Mouse (Mus musculus): ENCODE results near the gene Itgb1. TPM values are rescaled to one million over a fixed set of nuclear protein-coding genes. Genes with fewer than 3 reads are reported as not detected.

The Itgb1 gene
- total RNA-seq (2012; rRNA removed), result 62.4 and 68.9 TPM in 2 replicates
- 127 and 135 TPM in 2 replicates for total RNA-seq (2014; rRNA removed)
- 160 and 172 TPM in 2 replicates for polyA plus RNA-seq (2012; ENCODE audit: insufficient read length, low read depth)

DNA sequence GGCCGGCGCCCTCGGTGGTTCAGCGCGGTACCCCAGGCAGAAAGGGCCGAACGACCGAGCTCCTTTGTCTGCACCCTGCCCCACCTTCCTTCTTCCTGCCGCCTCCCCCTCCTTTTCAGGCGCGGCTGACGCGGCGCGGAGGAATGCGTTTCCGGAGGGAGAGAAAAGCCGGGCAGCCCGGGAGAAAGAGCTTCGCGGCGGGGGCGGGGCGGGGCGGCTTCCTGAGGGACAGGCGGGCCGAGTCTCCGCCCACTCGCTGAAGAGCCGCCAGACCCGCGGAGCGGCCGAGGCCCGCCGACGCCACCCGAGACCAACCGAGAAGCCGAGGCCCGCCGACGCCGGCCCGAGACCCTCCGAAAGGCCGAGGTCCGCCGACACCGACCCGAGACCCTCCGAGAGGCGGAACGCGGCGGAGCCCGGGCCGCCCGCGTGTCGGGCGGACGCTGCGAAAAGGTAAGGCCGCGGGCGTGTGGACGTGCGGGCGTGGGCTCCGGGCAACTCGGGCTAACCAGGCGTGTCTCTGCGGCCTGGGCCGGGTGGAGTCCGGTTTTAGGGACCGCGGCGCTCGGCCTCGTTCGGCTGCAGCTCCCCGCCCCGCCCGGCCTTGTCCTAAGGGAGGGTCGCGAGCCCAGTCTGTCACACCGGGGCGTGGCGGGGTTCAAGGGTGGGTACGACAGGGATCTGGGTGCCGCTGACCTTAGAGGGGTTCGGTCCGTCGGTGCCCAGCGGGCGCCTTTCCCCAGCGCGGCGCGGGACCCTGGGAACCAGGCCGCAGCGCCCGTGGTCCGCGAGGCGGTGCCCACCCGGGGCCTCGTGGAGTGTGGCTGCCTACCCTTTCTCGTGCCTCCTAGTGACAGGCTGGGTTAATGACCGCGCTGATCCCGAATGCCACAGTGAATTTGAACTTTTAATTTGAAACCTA lies at the start of gene Itgb1:
Itgb1 (plus strand) TSS at position 148 of the 922 bp plus-strand sequence.
- H3K36me3 ChIP-seq (replicated peaks in 1 of 2; ENCODE audit: control insufficient read depth in 1 of 2, insufficient read depth in 1 of 2, low read length in 1 of 2), result no peaks in the 10 kb centered on the region

GRCm38 (mm10) chr8:128643104-128643503 lies 42.4 kb upstream of the Itgb1 start:
- peak; percentile 64 for DNase-seq (ENCODE audit: extremely low read depth)
- no peaks in the 10 kb centered on the region for H3K27me3 ChIP-seq (replicated peaks)
- H3K79me2 ChIP-seq (replicated peaks; ENCODE audit: control insufficient read depth, extremely low read depth, insufficient read depth, poor library complexity, severe bottlenecking), result no peaks in the 10 kb centered on the region
- in situ Hi-C loops (cut with MboI; ENCODE audit: low pct_ligation_motif_present, low pct_unique_long_range_greater_than_20kb, low sequenced_read_pairs) (no loop called here), dilution Hi-C loops (cut with MboI; ENCODE audit: extremely low pct_ligation_motif_present, extremely low pct_unique_long_range_greater_than_20kb, low sequenced_read_pairs) (no loop called here)
- H3K4me2 ChIP-seq (ENCODE audit: insufficient read depth, low read depth, poor library complexity, severe bottlenecking), result 0 out of 2 replicates have a peak overlapping the region, but pooled peaks have one; percentile 21
- no peaks in the 10 kb centered on the region for H3K36me3 ChIP-seq (replicated peaks in 1 of 2; ENCODE audit: control insufficient read depth in 1 of 2, insufficient read depth in 1 of 2, low read length in 1 of 2)
- H3K4me3 ChIP-seq (replicated peaks in 1 of 3; ENCODE audit: low read depth in 2 of 3, low read length in 2 of 3, poor library complexity in 1 of 3), result no peak overlapping the region
- peaks cover 20 to 68% of the 10 kb centered on the region in 2 experiments; a peak in 3 of 4 replicates for H3K4me1 ChIP-seq (ENCODE audit: control insufficient read depth in 1 of 2, insufficient read depth in 2 of 2)
- no peak overlapping the region for H3K9ac ChIP-seq (ENCODE audit: insufficient read depth, low read depth)
- no peaks in the 10 kb centered on the region for H3K9me3 ChIP-seq (replicated peaks; ENCODE audit: low read length)
- H3K27ac ChIP-seq (ENCODE audit: insufficient read depth, low read depth), result no peak overlapping the region
- TF ChIP-seq MAFK (IDR thresholded peaks at IDR 0.05; ENCODE audit: insufficient replicate concordance, low read length) (no peak), ELF1 (IDR thresholded peaks at IDR 0.05; ENCODE audit: low read depth, low read length) (no peak), USF1 (IDR thresholded peaks at IDR 0.05; ENCODE audit: low read depth, low read length) (no peak), EP300 (IDR thresholded peaks at IDR 0.05; ENCODE audit: low read length) (peak; percentile 54; the same call in 1 of the 2 replicates), E2F4 (IDR thresholded peaks at IDR 0.05; ENCODE audit: insufficient replicate concordance, low read depth, low read length) (no peak), BHLHE40 (IDR thresholded peaks at IDR 0.05; ENCODE audit: low read depth, low read length) (peak; percentile 38), NELFE (IDR thresholded peaks at IDR 0.05; ENCODE audit: low read depth, low read length) (no peak), MAZ (IDR thresholded peaks at IDR 0.05; ENCODE audit: low read depth, low read length) (no peak), USF2 (conservative IDR thresholded peaks at IDR 0.05; ENCODE audit: low read depth, low read length) (no peak), UBTF (IDR thresholded peaks at IDR 0.05; ENCODE audit: low read depth, low read length) (no peak), POLR2A (IDR thresholded peaks at IDR 0.05; ENCODE audit: low read depth, low read length) (no peak), TCF12 (IDR thresholded peaks at IDR 0.05; ENCODE audit: low read depth, low read length) (peak; percentile 22; the same call in 1 of the 2 replicates), ZMIZ1 (IDR thresholded peaks at IDR 0.05; ENCODE audit: low read depth, low read length) (no peak), GABPA (IDR thresholded peaks at IDR 0.05; ENCODE audit: insufficient replicate concordance, low read depth, low read length) (no peak), ETS1 (conservative IDR thresholded peaks at IDR 0.05; ENCODE audit: low read depth, low read length) (peak; percentile 70), JUND (conservative IDR thresholded peaks at IDR 0.05; ENCODE audit: low read depth, low read length) (peak; percentile 30; the same call in 1 of the 2 replicates), IRF4 (IDR thresholded peaks at IDR 0.05; ENCODE audit: low read depth, low read length) (peak; percentile 69; the same call in 1 of the 2 replicates), JUN (IDR thresholded peaks at IDR 0.05; ENCODE audit: insufficient read depth, low read depth, low read length) (0 out of 2 replicates have a peak, but pooled peaks have one; percentile 14), SIN3A (IDR thresholded peaks at IDR 0.05; ENCODE audit: low read length) (no peak)

More for the DNA sequence above, at the start of gene Itgb1:
- peak within 1 kb of the TSS; percentile 92 for H3K4me2 ChIP-seq (ENCODE audit: insufficient read depth, low read depth, poor library complexity, severe bottlenecking)
- H3K79me2 ChIP-seq (replicated peaks; ENCODE audit: control insufficient read depth, extremely low read depth, insufficient read depth, poor library complexity, severe bottlenecking), result peaks cover 19% of the 10 kb centered on the region
- peaks cover 3 to 32% of the 10 kb centered on the region in 2 experiments; a peak in 3 of 4 replicates for H3K4me1 ChIP-seq (ENCODE audit: control insufficient read depth in 1 of 2, insufficient read depth in 2 of 2)
- DNase-seq (ENCODE audit: extremely low read depth), result peak; percentile 58
- H3K27me3 ChIP-seq (replicated peaks), result no peaks in the 10 kb centered on the region
- H3K4me3 ChIP-seq (replicated peaks in 1 of 3; ENCODE audit: low read depth in 2 of 3, low read length in 2 of 3, poor library complexity in 1 of 3), result peak within 1 kb of the TSS; percentile 75 to 95 (median 90)
- H3K9me3 ChIP-seq (replicated peaks; ENCODE audit: low read length), result no peaks in the 10 kb centered on the region
- H3K9ac ChIP-seq (ENCODE audit: insufficient read depth, low read depth), result peak within 1 kb of the TSS; percentile 91
- peak within 1 kb of the TSS; percentile 65 for H3K27ac ChIP-seq (ENCODE audit: insufficient read depth, low read depth)
- in situ Hi-C loops (cut with MboI; ENCODE audit: low pct_ligation_motif_present, low pct_unique_long_range_greater_than_20kb, low sequenced_read_pairs), result no loop called here
- dilution Hi-C loops (cut with MboI; ENCODE audit: extremely low pct_ligation_motif_present, extremely low pct_unique_long_range_greater_than_20kb, low sequenced_read_pairs), result no loop called here
- no peak for TF ChIP-seq USF1 (IDR thresholded peaks at IDR 0.05; ENCODE audit: low read depth, low read length)
- peak; percentile 48; the same call in 1 of the 2 replicates for TF ChIP-seq ELF1 (IDR thresholded peaks at IDR 0.05; ENCODE audit: low read depth, low read length)
- peak in 1 of 2 experiments; percentile 50; a peak in 2 of 4 replicates for TF ChIP-seq CTCF (conservative IDR thresholded peaks at IDR 0.05 in 1 of 2, IDR thresholded peaks at IDR 0.05 in 1 of 2; ENCODE audit: low read depth in 2 of 2, low read length in 2 of 2)
- TF ChIP-seq POLR2AphosphoS2 (IDR thresholded peaks at IDR 0.05; ENCODE audit: low read depth, low read length), result no peak
- peak; percentile 63 for TF ChIP-seq MXI1 (IDR thresholded peaks at IDR 0.05; ENCODE audit: low read depth, low read length)
- TF ChIP-seq KAT2A (IDR thresholded peaks at IDR 0.05; ENCODE audit: insufficient replicate concordance, low read length), result no peak
- TF ChIP-seq E2F4 (IDR thresholded peaks at IDR 0.05; ENCODE audit: insufficient replicate concordance, low read depth, low read length), result no peak
- TF ChIP-seq TCF12 (IDR thresholded peaks at IDR 0.05; ENCODE audit: low read depth, low read length), result no peak
- no peak; the same call in 1 of the 2 replicates for TF ChIP-seq UBTF (IDR thresholded peaks at IDR 0.05; ENCODE audit: low read depth, low read length)
- TF ChIP-seq SIN3A (IDR thresholded peaks at IDR 0.05; ENCODE audit: low read length), result 0 out of 2 replicates have a peak, but pooled peaks have one; percentile 18
- no peak for TF ChIP-seq MAFK (IDR thresholded peaks at IDR 0.05; ENCODE audit: insufficient replicate concordance, low read length)
- TF ChIP-seq MEF2A (IDR thresholded peaks at IDR 0.05; ENCODE audit: borderline replicate concordance, low read depth, low read length), result no peak
- peak; percentile 71; the same call in 1 of the 2 replicates for TF ChIP-seq MYC (IDR thresholded peaks at IDR 0.05; ENCODE audit: low read depth, low read length)
- no peak for TF ChIP-seq JUN (IDR thresholded peaks at IDR 0.05; ENCODE audit: insufficient read depth, low read depth, low read length)
- peak; percentile 17; the same call in 1 of the 2 replicates for TF ChIP-seq MAX (IDR thresholded peaks at IDR 0.05; ENCODE audit: low read length)
- 0 out of 2 replicates have a peak, but pooled peaks have one; percentile 6 for TF ChIP-seq MAZ (IDR thresholded peaks at IDR 0.05; ENCODE audit: low read depth, low read length)
- no peak for TF ChIP-seq BHLHE40 (IDR thresholded peaks at IDR 0.05; ENCODE audit: low read depth, low read length)
- TF ChIP-seq JUND (conservative IDR thresholded peaks at IDR 0.05; ENCODE audit: low read depth, low read length), result no peak
- no peak for TF ChIP-seq ETS1 (conservative IDR thresholded peaks at IDR 0.05; ENCODE audit: low read depth, low read length)
- TF ChIP-seq GABPA (IDR thresholded peaks at IDR 0.05; ENCODE audit: insufficient replicate concordance, low read depth, low read length), result no peak
- no peak for TF ChIP-seq TBP (conservative IDR thresholded peaks at IDR 0.05; ENCODE audit: low read depth, low read length)
- TF ChIP-seq CHD2 (IDR thresholded peaks at IDR 0.05; ENCODE audit: low read length), result no peak
- TF ChIP-seq POLR2A (IDR thresholded peaks at IDR 0.05; ENCODE audit: low read depth, low read length), result peak; percentile 55; the same call in 1 of the 2 replicates

Data from CH12.LX (cell line).